Mouse (Mus musculus) megakaryocyte progenitor cell, adult 5-6 weeks (primary cell): ENCODE results near the gene Myo5a. TPM values are rescaled to one million over a fixed set of nuclear protein-coding genes. Genes with fewer than 3 reads are reported as not detected.
A peak's percentile ranks its signal among the peaks of the same experiment; 100 is the strongest.
"Not testable (repeated sequence)": the region's sequence is repeated elsewhere in the genome, so short reads cannot be mapped to it uniquely, and the experiment has no call there.

ENCODE experiments used
- ATAC-seq: replicated peaks from 2 replicates; pipeline ENCODE4 v1.8.0; 2016; ENCODE audit warnings: mild to moderate bottlenecking, moderate TSS enrichment, inconsistent platforms; ENCODE audit not compliant: poor library complexity
- total RNA-seq, 2 experiments: library from RNA; stranded (forward) in 1 of 2; stranded (reverse) in 1 of 2; fragments of 157-497, 149-512 nt in 1 of 2; fragments of 200-1000 nt in 1 of 2; gene quantifications; 2 replicates each; pipeline versions ENCODE4 v1.2.3 to v1.2.4; 2015 to 2017

Myo5a gene
- total RNA-seq, 2 experiments from 2014 or later, result 80.1 to 133 TPM

- ATAC-seq, result no peak
These were observed 173.7 kb downstream of the Myo5a start for GRCm38 (mm10) chr9:75244527-75244926.

GRCm38 (mm10) chr9:75246080-75246930 is 175.5 kb downstream of the Myo5a start:
- ATAC-seq, result peak; percentile 53

GRCm38 (mm10) chr9:75247870-75248269 is 177.1 kb downstream of the Myo5a start:
- ATAC-seq, result no peak

GRCm38 (mm10) chr9:75248359-75248758 is 177.5 kb downstream of the Myo5a start:
- ATAC-seq, result no peak; the same call in 1 of the 2 replicates

- ATAC-seq, result no peak
These were observed 178.1 kb downstream of the Myo5a start for GRCm38 (mm10) chr9:75248874-75249273.

- ATAC-seq, result not testable (repeated sequence)
These were observed 182.3 kb downstream of the Myo5a start for GRCm38 (mm10) chr9:75253158-75253557.

GRCm38 (mm10) chr9:75253766-75254165 is 183.0 kb downstream of the Myo5a start:
- peak; percentile 21; the same call in 1 of the 2 replicates for ATAC-seq

- peak; percentile 20 for ATAC-seq
These were observed 183.6 kb downstream of the Myo5a start for GRCm38 (mm10) chr9:75254196-75254955.

- peak; percentile 79 for ATAC-seq
These were observed 185.2 kb downstream of the Myo5a start for GRCm38 (mm10) chr9:75255820-75256545.

GRCm38 (mm10) chr9:75258792-75259191 is 188.0 kb downstream of the Myo5a start:
- no peak for ATAC-seq

- no peak for ATAC-seq
These were observed 188.8 kb downstream of the Myo5a start for GRCm38 (mm10) chr9:75259656-75260055.

GRCm38 (mm10) chr9:75261332-75261872 is 190.6 kb downstream of the Myo5a start:
- no peak for ATAC-seq

- ATAC-seq, result peak; percentile 87
These were observed 191.5 kb downstream of the Myo5a start for GRCm38 (mm10) chr9:75262235-75262826.

- peak; percentile 47 for ATAC-seq
These were observed 193.3 kb downstream of the Myo5a start for GRCm38 (mm10) chr9:75264008-75264718.

- ATAC-seq, result no peak
These were observed 196.3 kb downstream of the Myo5a start for GRCm38 (mm10) chr9:75267147-75267546.

- ATAC-seq, result no peak
These were observed 199.6 kb downstream of the Myo5a start for GRCm38 (mm10) chr9:75270382-75270781.

GRCm38 (mm10) chr9:75271539-75271938 is 200.7 kb downstream of the Myo5a start:
- ATAC-seq, result peak; percentile 56
